Mouse (Mus musculus) hindbrain, embryonic 10.5 days (tissue): ENCODE measurements around the gene Foxs1. TPM values are rescaled to one million over a fixed set of nuclear protein-coding genes. Genes with fewer than 3 reads are reported as not detected.

Source experiments
- DNase-seq: peaks from one replicate; pipeline ENCODE4 v3.0.0-alpha.2; 2017; ENCODE audit warnings: low spot score
- H3K27ac ChIP-seq: fragments of 300-500 bp; sonication (generic); 2 replicates; pipeline ENCODE4 v1.5.1; 2016; ENCODE audit warnings: mild to moderate bottlenecking, moderate library complexity
- H3K27me3 ChIP-seq: fragments of 300-500 bp; sonication (generic); 2 replicates; pipeline ENCODE4 v1.6.1; 2016; ENCODE audit warnings: mild to moderate bottlenecking; ENCODE audit not compliant: poor library complexity, insufficient read depth, severe bottlenecking
- H3K36me3 ChIP-seq: fragments of 300-500 bp; sonication (generic); 2 replicates; pipeline ENCODE4 v1.6.1; 2016; ENCODE audit warnings: mild to moderate bottlenecking, moderate library complexity
- H3K4me1 ChIP-seq: fragments of 300-500 bp; sonication (generic); replicated peaks from 2 replicates; pipeline ENCODE4 v1.6.1; 2016; ENCODE audit warnings: mild to moderate bottlenecking
- H3K4me3 ChIP-seq: fragments of 300-500 bp; sonication (generic); 2 replicates; pipeline ENCODE4 v1.5.1; 2016; ENCODE audit warnings: mild to moderate bottlenecking, moderate library complexity
- H3K9me3 ChIP-seq: fragments of 300-500 bp; sonication (generic); 2 replicates; pipeline ENCODE4 v1.6.1; 2016; ENCODE audit warnings: mild to moderate bottlenecking, moderate library complexity
- WGBS: fragments of 180-500 bp; shearing (Covaris S2); methylation state at CpG from one replicate; pipeline ENCODE4 v1.1.7; 2016; 5-methylcytosine and 5-hydroxymethylcytosine counted together
- polyA plus RNA-seq: library from polyadenylated mRNA; unstranded; fragments of >200 nt; fragmentation: Nextera tagmentation; extraction: Ambion mirVana; gene quantifications from 2 replicates; pipeline ENCODE4 v1.2.1, GENCODE M21; 2016

The Foxs1 gene
- polyA plus RNA-seq, 1 experiment from 2014 or later, result 1.0 TPM

GRCm38 (mm10) chr2:152943568-152943967 is 10.6 kb upstream of the Foxs1 start:
- Histone ChIP-seq H3K36me3 (no peaks in the 10 kb centered on the region), H3K27me3 (peaks cover 99% of the 10 kb centered on the region), H3K9me3 (no peaks in the 10 kb centered on the region), H3K4me3 (peak overlapping the region; percentile 61), H3K27ac (no peak overlapping the region; the same call in 1 of the 2 replicates), H3K4me1 (peaks cover 24% of the 10 kb centered on the region)
- WGBS, result 6% methylated on average over 8 of the region's 8 CpGs
- DNase-seq, result peak; percentile 18

GRCm38 (mm10) chr2:152942898-152943515 is 10.0 kb upstream of the Foxs1 start:
- Histone ChIP-seq H3K27me3 (peaks cover 99% of the 10 kb centered on the region), H3K9me3 (no peaks in the 10 kb centered on the region), H3K27ac (peak overlapping the region; percentile 66), H3K4me3 (peak overlapping the region; percentile 61), H3K4me1 (peaks cover 24% of the 10 kb centered on the region), H3K36me3 (no peaks in the 10 kb centered on the region)
- DNase-seq, result peak; percentile 47
- under 1% methylated on average over 64 of the region's 65 CpGs for WGBS

- Histone ChIP-seq H3K9me3 (no peaks in the 10 kb centered on the region), H3K4me3 (no peak overlapping the region), H3K4me1 (peaks cover 24% of the 10 kb centered on the region), H3K27me3 (peaks cover 87% of the 10 kb centered on the region), H3K27ac (no peak overlapping the region), H3K36me3 (no peaks in the 10 kb centered on the region)
- 33% methylated on average over 7 of the region's 7 CpGs for WGBS
- peak; percentile 6 for DNase-seq
These were observed 8.8 kb upstream of the Foxs1 start for GRCm38 (mm10) chr2:152941776-152942175.

GRCm38 (mm10) chr2:152941106-152941505 is 8.1 kb upstream of the Foxs1 start:
- 82% methylated on average over 6 of the region's 6 CpGs for WGBS
- Histone ChIP-seq H3K27me3 (peaks cover 85% of the 10 kb centered on the region), H3K4me1 (peaks cover 24% of the 10 kb centered on the region), H3K36me3 (no peaks in the 10 kb centered on the region), H3K9me3 (no peaks in the 10 kb centered on the region), H3K4me3 (no peak overlapping the region), H3K27ac (no peak overlapping the region)
- DNase-seq, result no peak

- no peaks in the 10 kb centered on the region for H3K36me3 ChIP-seq
- H3K27ac ChIP-seq, result no peak overlapping the region
- no peaks in the 10 kb centered on the region for H3K9me3 ChIP-seq
- no peak overlapping the region for H3K4me3 ChIP-seq
- 18% methylated on average over 4 of the region's 4 CpGs for WGBS
- peaks cover 24% of the 10 kb centered on the region for H3K4me1 ChIP-seq
- peak; percentile 61 for DNase-seq
- H3K27me3 ChIP-seq, result peaks cover 83% of the 10 kb centered on the region
These were observed 6.8 kb upstream of the Foxs1 start for GRCm38 (mm10) chr2:152939846-152940245.

- peak; percentile 70 for DNase-seq
- Histone ChIP-seq H3K27ac (no peak overlapping the region), H3K9me3 (no peaks in the 10 kb centered on the region), H3K4me3 (no peak overlapping the region), H3K27me3 (peaks cover 45% of the 10 kb centered on the region), H3K36me3 (no peaks in the 10 kb centered on the region), H3K4me1 (peaks cover 28% of the 10 kb centered on the region)
- 36% methylated on average over 5 of the region's 5 CpGs for WGBS
These were observed 606 bp upstream of the Foxs1 start for GRCm38 (mm10) chr2:152933614-152934013.

GRCm38 (mm10) chr2:152931456-152932160 is 1.4 kb downstream of the Foxs1 start:
- WGBS, result 79% methylated on average over 12 of the region's 12 CpGs
- Histone ChIP-seq H3K9me3 (no peaks in the 10 kb centered on the region), H3K4me1 (peaks cover 44% of the 10 kb centered on the region), H3K4me3 (no peak overlapping the region), H3K27ac (peak overlapping the region; percentile 59; the same call in 1 of the 2 replicates), H3K27me3 (peaks cover 39% of the 10 kb centered on the region), H3K36me3 (no peaks in the 10 kb centered on the region)
- DNase-seq, result no peak

- H3K27ac ChIP-seq, result peak overlapping the region; percentile 60
These were observed 2.7 kb downstream of the Foxs1 start for GRCm38 (mm10) chr2:152930276-152930675.

GRCm38 (mm10) chr2:152928988-152929370 is 4.0 kb downstream of the Foxs1 start:
- peaks cover 70% of the 10 kb centered on the region for H3K4me1 ChIP-seq
- H3K9me3 ChIP-seq, result no peaks in the 10 kb centered on the region
- no peaks in the 10 kb centered on the region for H3K36me3 ChIP-seq
- 76% methylated on average over 3 of the region's 3 CpGs for WGBS
- no peak overlapping the region; the same call in 1 of the 2 replicates for H3K27ac ChIP-seq
- DNase-seq, result no peak
- H3K27me3 ChIP-seq, result peaks cover 24% of the 10 kb centered on the region; the same call in 1 of the 2 replicates
- no peak overlapping the region for H3K4me3 ChIP-seq

More at GRCm38 (mm10) chr2:152930276-152930675, 2.7 kb downstream of the Foxs1 start:
- WGBS, result 40% methylated on average over 2 of the region's 2 CpGs
- H3K27me3 ChIP-seq, result peaks cover 26% of the 10 kb centered on the region
- no peaks in the 10 kb centered on the region for H3K9me3 ChIP-seq
- DNase-seq, result no peak
- no peak overlapping the region for H3K4me3 ChIP-seq
- peaks cover 57% of the 10 kb centered on the region for H3K4me1 ChIP-seq
- H3K36me3 ChIP-seq, result no peaks in the 10 kb centered on the region

- DNase-seq, result no peak
- Histone ChIP-seq H3K27ac (0 out of 2 replicates have a peak overlapping the region, but pooled peaks have one; percentile 31), H3K36me3 (no peaks in the 10 kb centered on the region), H3K9me3 (no peaks in the 10 kb centered on the region), H3K4me3 (no peak overlapping the region), H3K4me1 (peaks cover 73% of the 10 kb centered on the region), H3K27me3 (peaks cover 21% of the 10 kb centered on the region; the same call in 1 of the 2 replicates)
- WGBS, result 47% methylated on average over 14 of the region's 14 CpGs
These were observed 4.6 kb downstream of the Foxs1 start for GRCm38 (mm10) chr2:152928219-152928987.

GRCm38 (mm10) chr2:152927371-152927770 is 5.6 kb downstream of the Foxs1 start:
- 70% methylated on average over 5 of the region's 5 CpGs for WGBS
- Histone ChIP-seq H3K36me3 (no peaks in the 10 kb centered on the region), H3K9me3 (no peaks in the 10 kb centered on the region), H3K27me3 (peaks cover 11% of the 10 kb centered on the region; the same call in 1 of the 2 replicates), H3K4me3 (no peak overlapping the region), H3K4me1 (peaks cover 76% of the 10 kb centered on the region), H3K27ac (peak overlapping the region; percentile 62)
- no peak for DNase-seq

- H3K4me3 ChIP-seq, result no peak overlapping the region
- DNase-seq, result no peak
- peaks cover 7% of the 10 kb centered on the region; the same call in 1 of the 2 replicates for H3K27me3 ChIP-seq
- 70% methylated on average over 9 of the region's 9 CpGs for whole genome bisulfite sequencing
- H3K9me3 ChIP-seq, result no peaks in the 10 kb centered on the region
- peaks cover 81% of the 10 kb centered on the region for H3K4me1 ChIP-seq
- peak overlapping the region; percentile 68 for H3K27ac ChIP-seq
- no peaks in the 10 kb centered on the region for H3K36me3 ChIP-seq
These were observed 6.1 kb downstream of the Foxs1 start for GRCm38 (mm10) chr2:152926896-152927295.
